Mouse (Mus musculus) spleen, postnatal 10 days (tissue): Measurements from ENCODE around the gene Tm4sf5.
"Not testable (repeated sequence)": the region's sequence is repeated elsewhere in the genome, so short reads cannot be mapped to it uniquely, and the experiment has no call there.

Experiments used
- DNase-seq, 2 experiments: peaks; one replicate each; pipeline ENCODE4 v3.0.0; 2021 to 2022; ENCODE audit warnings: low spot score in 2 of 2

The Tm4sf5 gene

GRCm38 (mm10) chr11:70509753-70510564, 4.9 kb downstream of the Tm4sf5 start:
- DNase-seq, result peak in 1 of 2 experiments; percentile 58

GRCm38 (mm10) chr11:70511242-70511641, 6.2 kb downstream of the Tm4sf5 start:
- DNase-seq, result no peak

GRCm38 (mm10) chr11:70511825-70512224, 6.8 kb downstream of the Tm4sf5 start:
- DNase-seq, result no peak

GRCm38 (mm10) chr11:70512709-70513342, 7.8 kb downstream of the Tm4sf5 start:
- no peak for DNase-seq

- no peak for DNase-seq
These were observed 8.5 kb downstream of the Tm4sf5 start for GRCm38 (mm10) chr11:70513520-70513919.

- DNase-seq, result no peak
These were observed 9.2 kb downstream of the Tm4sf5 start, which contains the start of gene Vmo1 for GRCm38 (mm10) chr11:70514288-70514687. Gene Vmo1 (minus strand): TSS chr11:70514616.

- DNase-seq, result no peak
These were observed 11.3 kb downstream of the Tm4sf5 start for GRCm38 (mm10) chr11:70516352-70516751.

GRCm38 (mm10) chr11:70518436-70518835, 13.4 kb downstream of the Tm4sf5 start:
- DNase-seq, result no peak

GRCm38 (mm10) chr11:70518923-70519322, 13.9 kb downstream of the Tm4sf5 start, which contains the start of gene Gltpd2:
Gene Gltpd2 (plus strand): TSS chr11:70519196.
- DNase-seq, result no peak

- no peak for DNase-seq
These were observed 15.2 kb downstream of the Tm4sf5 start for GRCm38 (mm10) chr11:70520178-70520769.

GRCm38 (mm10) chr11:70523306-70523989, 18.4 kb downstream of the Tm4sf5 start:
- DNase-seq, result not testable (repeated sequence)

- DNase-seq, result no peak
These were observed 19.7 kb downstream of the Tm4sf5 start for GRCm38 (mm10) chr11:70524782-70525181.

- DNase-seq, result peak; percentile 82 to 94
These were observed 20.2 kb downstream of the Tm4sf5 start, which contains the start of gene Psmb6 for GRCm38 (mm10) chr11:70525184-70525678. Gene Psmb6 (plus strand): TSS chr11:70525367.

- no peak for DNase-seq
These were observed 20.7 kb downstream of the Tm4sf5 start for GRCm38 (mm10) chr11:70525726-70526125.

GRCm38 (mm10) chr11:70526211-70526610, 21.2 kb downstream of the Tm4sf5 start:
- DNase-seq, result no peak

GRCm38 (mm10) chr11:70528610-70529009, 23.6 kb downstream of the Tm4sf5 start:
- DNase-seq, result no peak

- DNase-seq, result not testable (repeated sequence)
These were observed 26.0 kb downstream of the Tm4sf5 start for GRCm38 (mm10) chr11:70531065-70531464.

GRCm38 (mm10) chr11:70532839-70533238, 27.8 kb downstream of the Tm4sf5 start, which contains the start of gene Gm40193:
Gene Gm40193 (minus strand): TSS chr11:70532939.
- no peak for DNase-seq

- DNase-seq, result no peak
These were observed 34.4 kb downstream of the Tm4sf5 start for GRCm38 (mm10) chr11:70539423-70539822.

- DNase-seq, result peak; percentile 54 to 85
These were observed 35.0 kb downstream of the Tm4sf5 start, which contains the start of gene Pld2 for GRCm38 (mm10) chr11:70539877-70540587. Gene Pld2 (plus strand): TSS chr11:70540064.

GRCm38 (mm10) chr11:70540928-70541327, 35.9 kb downstream of the Tm4sf5 start:
- DNase-seq, result no peak
